Mouse (Mus musculus): ENCODE data around the gene Ube2s. TPM values are rescaled to one million over a fixed set of nuclear protein-coding genes. Genes with fewer than 3 reads are reported as not detected.

The Ube2s gene
- 105 TPM for polyA plus RNA-seq (2017; shearing (Covaris generic))

GRCm38 (mm10) chr7:4812303-4813104 lies at the start of gene Ube2s:
Gene Ube2s, minus strand, starts transcription at chr7:4812590.

GRCm38 (mm10) chr7:4844245-4844916 lies 32.0 kb upstream of the Ube2s start, which contains the start of gene Shisa7:
Gene Shisa7, minus strand, starts transcription at chr7:4844696.

GRCm38 (mm10) chr7:4792278-4793212 lies 19.8 kb downstream of the Ube2s start, which contains the start of gene Rpl28:
Gene Rpl28, plus strand, starts transcription at chr7:4792874.

GRCm38 (mm10) chr7:4789436-4789935 lies 22.9 kb downstream of the Ube2s start, which contains the start of gene Tmem238:
Gene Tmem238, minus strand, starts transcription at chr7:4789656.

GRCm38 (mm10) chr7:4782759-4783158 lies 29.6 kb downstream of the Ube2s start, which contains the start of the genes Il11 and Tmem190:
Gene Il11, minus strand, starts transcription at chr7:4782859.
Gene Tmem190, plus strand, starts transcription at chr7:4782937.

GRCm38 (mm10) chr7:4771202-4771601 lies 41.2 kb downstream of the Ube2s start, which contains the start of gene Fam71e2:
Gene Fam71e2, minus strand, starts transcription at chr7:4771302.

GRCm38 (mm10) chr7:4752821-4753570 lies 59.4 kb downstream of the Ube2s start, which contains the start of gene Cox6b2:
Gene Cox6b2, minus strand, starts transcription at chr7:4753094.

Other genes starting within 250 kb of the Ube2s start
- gene Ptprh, start 208.5 kb downstream of the Ube2s start, polyA plus RNA-seq (2017; shearing (Covaris generic)), result not detected
- 5.6 TPM for gene Tmem86b, start 181.2 kb downstream of the Ube2s start, polyA plus RNA-seq (2017; shearing (Covaris generic))
- gene Ppp6r1, start 153.6 kb downstream of the Ube2s start, polyA plus RNA-seq (2017; shearing (Covaris generic)), result 30.9 TPM
- gene Hspbp1, start 127.5 kb downstream of the Ube2s start, polyA plus RNA-seq (2017; shearing (Covaris generic)), result 82.1 TPM
- gene Brsk1, start 122.0 kb downstream of the Ube2s start, polyA plus RNA-seq (2017; shearing (Covaris generic)), result not detected
- gene Tmem150b, start 87.3 kb downstream of the Ube2s start, polyA plus RNA-seq (2017; shearing (Covaris generic)), result 0.10 TPM
- 49.9 TPM for gene Kmt5c, start 72.5 kb downstream of the Ube2s start, polyA plus RNA-seq (2017; shearing (Covaris generic))
- gene Cox6b2, start 59.5 kb downstream of the Ube2s start, polyA plus RNA-seq (2017; shearing (Covaris generic)), result 3.0 TPM
- not detected for gene Fam71e2, start 41.3 kb downstream of the Ube2s start, polyA plus RNA-seq (2017; shearing (Covaris generic))
- gene Il11, start 29.7 kb downstream of the Ube2s start, polyA plus RNA-seq (2017; shearing (Covaris generic)), result not detected
- gene Tmem190, start 29.7 kb downstream of the Ube2s start, polyA plus RNA-seq (2017; shearing (Covaris generic)), result not detected
- gene Tmem238, start 22.9 kb downstream of the Ube2s start, polyA plus RNA-seq (2017; shearing (Covaris generic)), result 1.3 TPM
- 423 TPM for gene Rpl28, start 19.7 kb downstream of the Ube2s start, polyA plus RNA-seq (2017; shearing (Covaris generic))
- not detected for gene Shisa7, start 32.1 kb upstream of the Ube2s start, polyA plus RNA-seq (2017; shearing (Covaris generic))
- 43.7 TPM for gene Isoc2b, start 57.7 kb upstream of the Ube2s start, polyA plus RNA-seq (2017; shearing (Covaris generic))
- 0.53 TPM for gene Isoc2a, start 64.6 kb upstream of the Ube2s start, polyA plus RNA-seq (2017; shearing (Covaris generic))
- not detected for gene Gm36210, start 93.9 kb upstream of the Ube2s start, polyA plus RNA-seq (2017; shearing (Covaris generic))
- 1.6 TPM for gene Zfp628, start 102.6 kb upstream of the Ube2s start, polyA plus RNA-seq (2017; shearing (Covaris generic))
- 0.90 TPM for gene Nat14, start 109.4 kb upstream of the Ube2s start, polyA plus RNA-seq (2017; shearing (Covaris generic))
- not detected for gene Ssc5d, start 113.2 kb upstream of the Ube2s start, polyA plus RNA-seq (2017; shearing (Covaris generic))
- gene Sbk2, start 151.8 kb upstream of the Ube2s start, polyA plus RNA-seq (2017; shearing (Covaris generic)), result 0.84 TPM
- gene Sbk3, start 158.6 kb upstream of the Ube2s start, polyA plus RNA-seq (2017; shearing (Covaris generic)), result not detected
- 13.5 TPM for gene Zfp579, start 183.6 kb upstream of the Ube2s start, polyA plus RNA-seq (2017; shearing (Covaris generic))
- 34.1 TPM for gene Zfp524, start 201.8 kb upstream of the Ube2s start, polyA plus RNA-seq (2017; shearing (Covaris generic))
- 39.2 TPM for gene Fiz1, start 202.1 kb upstream of the Ube2s start, polyA plus RNA-seq (2017; shearing (Covaris generic))
- 5.7 TPM for gene Gm44973, start 202.9 kb upstream of the Ube2s start, polyA plus RNA-seq (2017; shearing (Covaris generic))
- 6.2 TPM for gene Zfp865, start 207.8 kb upstream of the Ube2s start, polyA plus RNA-seq (2017; shearing (Covaris generic))
- not detected for gene Ccdc106, start 208.0 kb upstream of the Ube2s start, polyA plus RNA-seq (2017; shearing (Covaris generic))
- gene 4632433K11Rik, start 221.5 kb upstream of the Ube2s start, polyA plus RNA-seq (2017; shearing (Covaris generic)), result not detected
- 3.7 TPM for gene Zfp784, start 225.9 kb upstream of the Ube2s start, polyA plus RNA-seq (2017; shearing (Covaris generic))
- 1.1 TPM for gene Zfp580, start 238.9 kb upstream of the Ube2s start, polyA plus RNA-seq (2017; shearing (Covaris generic))
- 98.6 TPM for gene U2af2, start 249.6 kb upstream of the Ube2s start, polyA plus RNA-seq (2017; shearing (Covaris generic))